16 mouse cellular contexts compared by ENCODE assay signal in genomic region chr16:93934588-93934987, GRCm38 (mm10). TPM values are rescaled to one million over a fixed set of nuclear protein-coding genes. Genes with fewer than 3 reads are reported as not detected.
DNase-seq lines count a peak whose midpoint lies in the region; ATAC-seq and TF ChIP-seq lines count a peak whose summit lies in the region.
"Had no signal": no experiment of that assay in that cellular context is flagged by ENCODE, and none has a peak within 500 bp of the region (broad histone marks: within the 10 kb centered on the region; RNA-seq: fewer than 3 reads in every experiment).

No protein-coding gene starts in this region.

- intact Hi-C loops in heart, adult 2 months (cut with DNase I), result no loop called here

- 13% methylated on average over 13 of the region's 13 CpGs for WGBS in heart, embryonic 10.5 days
- WGBS in heart, adult 2 months, result 24% methylated on average over 13 of the region's 13 CpGs
- WGBS in kidney, embryonic 16.5 days, result 22% methylated on average over 13 of the region's 13 CpGs
- WGBS in limb, embryonic 10.5 days, result 15% methylated on average over 13 of the region's 13 CpGs

- H3K27ac ChIP-seq in heart, embryonic 10.5 days, result no peak overlapping the region
- no peak overlapping the region for H3K27ac ChIP-seq in heart, adult 2 months
- no peak overlapping the region for H3K27ac ChIP-seq in kidney, embryonic 16.5 days (ENCODE audit: low read length)
- no peak overlapping the region for H3K27ac ChIP-seq in limb, embryonic 10.5 days
- H3K27ac ChIP-seq: embryonic facial prominence, embryonic 15.5 days; forebrain, embryonic 13.5 days; hindbrain, embryonic 15.5 days; stomach, embryonic 15.5 days had no signal

- no peaks in the 10 kb centered on the region for H3K36me3 ChIP-seq in heart, embryonic 10.5 days
- no peaks in the 10 kb centered on the region for H3K36me3 ChIP-seq in heart, adult 2 months (ENCODE audit: control insufficient read depth, insufficient read depth, low read length)
- no peaks in the 10 kb centered on the region for H3K36me3 ChIP-seq in kidney, embryonic 16.5 days (ENCODE audit: insufficient read depth, low read length)
- H3K36me3 ChIP-seq in limb, embryonic 10.5 days, result no peaks in the 10 kb centered on the region
- H3K36me3 ChIP-seq: embryonic facial prominence, embryonic 15.5 days; hindbrain, embryonic 15.5 days; stomach, embryonic 15.5 days had no signal

- no peak for TF ChIP-seq POLR2A in heart, adult 2 months (IDR thresholded peaks at IDR 0.05; ENCODE audit: insufficient read depth, low read depth, low read length)

- H3K9me3 ChIP-seq in heart, embryonic 10.5 days, result no peaks in the 10 kb centered on the region
- H3K9me3 ChIP-seq in kidney, embryonic 16.5 days (ENCODE audit: low read length), result no peaks in the 10 kb centered on the region
- H3K9me3 ChIP-seq in limb, embryonic 10.5 days (replicated peaks), result no peaks in the 10 kb centered on the region
- H3K9me3 ChIP-seq: embryonic facial prominence, embryonic 15.5 days; forebrain, embryonic 13.5 days; hindbrain, embryonic 15.5 days; stomach, embryonic 15.5 days had no signal

- DNase-seq in heart, embryonic 10.5 days (ENCODE audit: low spot score), result no peak
- DNase-seq in heart, adult 2 months, result no peak
- DNase-seq in kidney, adult 18-20 months, result no peak
- no peak for DNase-seq in limb, embryonic 10.5 days (ENCODE audit: low spot score)
- no peak for DNase-seq in retina, postnatal 1 day
- no peak for DNase-seq in frontal cortex, postnatal 36 days (ENCODE audit: low spot score in 2 of 2)
- DNase-seq: adrenal gland, adult 2 months; cerebellum, adult 2 months; kidney, adult 9 months; lung, embryonic 14.5 days had no signal

- H3K4me3 ChIP-seq in heart, embryonic 10.5 days, result peak overlapping the region; percentile 31
- H3K4me3 ChIP-seq in heart, adult 2 months, result no peak overlapping the region
- no peak overlapping the region for H3K4me3 ChIP-seq in kidney, embryonic 16.5 days (ENCODE audit: low read length)
- peak overlapping the region; percentile 4; the same call in 1 of the 2 replicates for H3K4me3 ChIP-seq in limb, embryonic 10.5 days
- H3K4me3 ChIP-seq: embryonic facial prominence, embryonic 15.5 days; forebrain, embryonic 13.5 days; hindbrain, embryonic 15.5 days; stomach, embryonic 15.5 days had no signal

- ATAC-seq in kidney, embryonic 16.5 days (ENCODE audit: low FRiP score, low TSS enrichment), result no peak
- peak; percentile 52 for ATAC-seq in CD4-positive, CD25-positive, alpha-beta regulatory T cell, adult 4 months
- ATAC-seq: forebrain, embryonic 13.5 days had no signal

- H3K27me3 ChIP-seq in heart, embryonic 10.5 days (ENCODE audit: insufficient read depth, poor library complexity, severe bottlenecking), result peaks cover 52% of the 10 kb centered on the region
- H3K27me3 ChIP-seq in heart, adult 2 months (ENCODE audit: control insufficient read depth, insufficient read depth, low read length), result no peaks in the 10 kb centered on the region; the same call in 1 of the 2 replicates
- H3K27me3 ChIP-seq in kidney, embryonic 16.5 days (ENCODE audit: insufficient read depth, low read length), result peaks cover 40% of the 10 kb centered on the region
- peaks cover 48% of the 10 kb centered on the region for H3K27me3 ChIP-seq in limb, embryonic 10.5 days (ENCODE audit: low read depth, poor library complexity, severe bottlenecking)

- peak overlapping the region; percentile 5 for H3K4me2 ChIP-seq in kidney, embryonic 16.5 days (replicated peaks; ENCODE audit: low read depth, low read length)
- H3K4me2 ChIP-seq: embryonic facial prominence, embryonic 15.5 days; forebrain, embryonic 13.5 days; hindbrain, embryonic 15.5 days; lung, embryonic 14.5 days; stomach, embryonic 15.5 days had no signal

- H3K79me2 ChIP-seq in heart, adult 2 months (replicated peaks; ENCODE audit: control insufficient read depth, insufficient read depth, low read length), result no peaks in the 10 kb centered on the region

- no peak overlapping the region for H3K9ac ChIP-seq in heart, adult 2 months (ENCODE audit: low read depth, low read length)
- H3K9ac ChIP-seq in kidney, embryonic 16.5 days (replicated peaks; ENCODE audit: low read length), result no peak overlapping the region
- H3K9ac ChIP-seq: embryonic facial prominence, embryonic 15.5 days; forebrain, embryonic 13.5 days; hindbrain, embryonic 15.5 days; lung, embryonic 14.5 days; stomach, embryonic 15.5 days had no signal

- TF ChIP-seq CTCF in heart, adult 2 months (IDR thresholded peaks at IDR 0.05), result no peak

- peaks cover 5% of the 10 kb centered on the region for H3K4me1 ChIP-seq in heart, embryonic 10.5 days
- H3K4me1 ChIP-seq in heart, adult 2 months (ENCODE audit: control insufficient read depth, insufficient read depth, low read length), result no peaks in the 10 kb centered on the region
- H3K4me1 ChIP-seq in kidney, embryonic 16.5 days (ENCODE audit: insufficient read depth, low read length), result 0 out of 2 replicates have a peak, but pooled peaks cover 1% of the 10 kb centered on the region
- peaks cover 55% of the 10 kb centered on the region for H3K4me1 ChIP-seq in limb, embryonic 10.5 days
- H3K4me1 ChIP-seq: stomach, embryonic 15.5 days had no signal

- no peak for TF ChIP-seq EP300 in heart, adult 2 months (IDR thresholded peaks at IDR 0.05; ENCODE audit: insufficient read depth, low read depth, low read length)

RNA-seq across cellular contexts. Expression of gene Chaf1b, which starts 50.9 kb away (rescaled TPM):
- polyA plus RNA-seq in heart, embryonic 10.5 days (2016; fragmentation: Nextera tagmentation; extraction: Ambion mirVana), result 70.5 and 89.2 TPM in 2 replicates
- total RNA-seq in heart, adult 2 months (2021), result 1 to 10 TPM in 1 of 2 experiments, under 1 TPM in 1; 0.70 to 1.4 TPM
- polyA plus RNA-seq in heart, adult 2 months (2012; rRNA removed), result 0.38 and 0.55 TPM in 2 replicates
- 70.3 and 72.1 TPM in 2 replicates for polyA plus RNA-seq in kidney, embryonic 16.5 days (2015; fragmentation: Nextera tagmentation; extraction: Ambion mirVana)
- polyA plus RNA-seq in CD4-positive, CD25-positive, alpha-beta regulatory T cell, adult 4 months (2017; shearing (Covaris generic)), result 10 to 100 TPM; 15.2 to 25.6 TPM
- 137 and 146 TPM in 2 replicates for polyA plus RNA-seq in limb, embryonic 10.5 days (2016; fragmentation: Nextera tagmentation; extraction: Ambion mirVana)

Comparison
In these comparisons a context has a peak if more than half of its experiments do, and no peak if none do; other contexts are left out.
1. H3K4me3 ChIP-seq: peak in heart, embryonic 10.5 days (single experiment) and limb, embryonic 10.5 days (single experiment); none in heart, adult 2 months (single experiment) and kidney, embryonic 16.5 days (single experiment).
2. RNA of gene Chaf1b, which starts 50.9 kb away (polyA plus RNA-seq): 137 to 146 TPM in limb, embryonic 10.5 days, 70.5 to 89.2 TPM in heart, embryonic 10.5 days, 70.3 to 72.1 TPM in kidney, embryonic 16.5 days and 15.2 to 25.6 TPM in CD4-positive, CD25-positive, alpha-beta regulatory T cell, adult 4 months; 0.38 to 0.55 TPM in heart, adult 2 months; every median in the first group is over 10 times any median in the second.